Mouse (Mus musculus) limb, embryonic 14.5 days (tissue): ENCODE data around the gene Cnnm1. TPM values are rescaled to one million over a fixed set of nuclear protein-coding genes. Genes with fewer than 3 reads are reported as not detected.

Experiments used
- ATAC-seq: fragments of 200-750 bp; cut with Nextera tagmentation; 2 replicates; pipeline ENCODE4 v1.8.0; 2017; ENCODE audit warnings: low read depth, moderate number of reproducible peaks, moderate TSS enrichment; ENCODE audit not compliant: low FRiP score
- DNase-seq: peaks from one replicate; pipeline ENCODE4 v3.0.0-alpha.2; 2015; ENCODE audit warnings: low spot score
- H3K27ac ChIP-seq: fragments of 300-500 bp; sonication (generic); replicated peaks from 2 replicates; pipeline ENCODE4 v1.5.1; 2014; ENCODE audit warnings: low read depth, mild to moderate bottlenecking, low read length, moderate library complexity, mixed read lengths
- H3K27me3 ChIP-seq: fragments of 300-500 bp; sonication (generic); 2 replicates; pipeline ENCODE4 v1.6.1; 2014; ENCODE audit warnings: low read length, mixed read lengths; ENCODE audit not compliant: control insufficient read depth, insufficient read depth
- H3K36me3 ChIP-seq: fragments of 300-500 bp; sonication (generic); 2 replicates; pipeline ENCODE4 v1.6.1; 2014; ENCODE audit warnings: mild to moderate bottlenecking, low read length, moderate library complexity, mixed read lengths; ENCODE audit not compliant: control insufficient read depth, insufficient read depth
- H3K4me1 ChIP-seq: fragments of 300-500 bp; sonication (generic); 2 replicates; pipeline ENCODE4 v1.6.1; 2014; ENCODE audit warnings: antibody characterized with exemption, low read length, mixed read lengths; ENCODE audit not compliant: control insufficient read depth, insufficient read depth
- H3K4me2 ChIP-seq: fragments of 300-500 bp; sonication (generic); replicated peaks from 2 replicates; pipeline ENCODE4 v1.6.1; 2014; ENCODE audit warnings: low read depth, mild to moderate bottlenecking, low read length, moderate library complexity; ENCODE audit not compliant: severe bottlenecking
- H3K4me3 ChIP-seq: fragments of 300-500 bp; sonication (generic); replicated peaks from 2 replicates; pipeline ENCODE4 v1.5.1; 2014; ENCODE audit warnings: low read length
- H3K9ac ChIP-seq: fragments of 300-500 bp; sonication (generic); 2 replicates; pipeline ENCODE4 v1.6.1; 2014; ENCODE audit warnings: mild to moderate bottlenecking, low read depth, low read length, moderate library complexity; ENCODE audit not compliant: severe bottlenecking
- H3K9me3 ChIP-seq: fragments of 300-500 bp; sonication (generic); 2 replicates; pipeline ENCODE4 v1.6.1; 2016; ENCODE audit warnings: low read length; ENCODE audit not compliant: control insufficient read depth
- POLR2A ChIP-seq: fragments of 200-500 bp; IDR thresholded peaks from 2 replicates; pipeline ENCODE4 v1.8.0; 2012; ENCODE audit warnings: inconsistent platforms, mild to moderate bottlenecking, moderate library complexity, borderline replicate concordance; ENCODE audit not compliant: insufficient read depth, insufficient read length; ENCODE audit errors: extremely low read depth
- WGBS: fragments of 180-500 bp; shearing (Covaris S2); extraction: QIAGEN DNeasy Blood & Tissue Kit; methylation state at CpG from one replicate; pipeline ENCODE4 v1.1.7; 2014; 5-methylcytosine and 5-hydroxymethylcytosine counted together
- polyA plus RNA-seq, 2 experiments: library from polyadenylated mRNA; depleted of rRNA in 1 of 2; stranded (reverse) in 1 of 2; unstranded in 1 of 2; fragments of >200 nt; fragmentation: Nextera tagmentation in 1 of 2; extraction: Ambion mirVana in 1 of 2; gene quantifications; 2 replicates each; pipeline versions ENCODE4 v1.2.1 to v1.2.3; 2012 to 2014

Cnnm1 gene
- polyA plus RNA-seq, 2 experiments: 1.3 to 3.3 TPM

DNA sequence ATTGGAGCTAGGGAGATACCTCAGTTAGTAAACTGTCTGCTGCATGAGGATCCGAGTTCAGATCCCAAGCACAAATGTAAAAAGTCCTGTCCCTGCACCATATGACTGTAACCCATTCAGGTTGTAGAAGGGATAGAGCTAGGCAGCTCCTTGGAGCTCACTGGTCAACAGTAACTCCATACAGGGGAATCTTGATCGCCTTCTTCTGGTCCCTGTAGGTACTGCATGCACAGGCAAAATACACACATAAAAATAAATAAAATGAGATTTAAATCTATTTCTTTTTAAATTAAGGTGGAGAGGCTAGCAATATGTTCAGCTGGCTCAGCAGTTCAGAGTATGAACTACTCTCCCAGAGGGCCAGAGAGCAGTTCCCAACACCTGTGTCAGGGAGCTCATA, 16.2 kb upstream of the Cnnm1 start:
- H3K27ac ChIP-seq: no peak overlapping the region
- ATAC-seq (no peak), DNase-seq (no peak)
- no peak overlapping the region for H3K4me2 ChIP-seq
- H3K9ac ChIP-seq: no peak overlapping the region
- H3K9me3 ChIP-seq: no peaks in the 10 kb centered on the region
- H3K4me1 ChIP-seq: no peaks in the 10 kb centered on the region
- TF ChIP-seq POLR2A: no peak
- H3K36me3 ChIP-seq: no peaks in the 10 kb centered on the region
- H3K27me3 ChIP-seq: no peaks in the 10 kb centered on the region
- H3K4me3 ChIP-seq: no peak overlapping the region
- 69% methylated on average over 2 of the region's 2 CpGs for WGBS

DNA sequence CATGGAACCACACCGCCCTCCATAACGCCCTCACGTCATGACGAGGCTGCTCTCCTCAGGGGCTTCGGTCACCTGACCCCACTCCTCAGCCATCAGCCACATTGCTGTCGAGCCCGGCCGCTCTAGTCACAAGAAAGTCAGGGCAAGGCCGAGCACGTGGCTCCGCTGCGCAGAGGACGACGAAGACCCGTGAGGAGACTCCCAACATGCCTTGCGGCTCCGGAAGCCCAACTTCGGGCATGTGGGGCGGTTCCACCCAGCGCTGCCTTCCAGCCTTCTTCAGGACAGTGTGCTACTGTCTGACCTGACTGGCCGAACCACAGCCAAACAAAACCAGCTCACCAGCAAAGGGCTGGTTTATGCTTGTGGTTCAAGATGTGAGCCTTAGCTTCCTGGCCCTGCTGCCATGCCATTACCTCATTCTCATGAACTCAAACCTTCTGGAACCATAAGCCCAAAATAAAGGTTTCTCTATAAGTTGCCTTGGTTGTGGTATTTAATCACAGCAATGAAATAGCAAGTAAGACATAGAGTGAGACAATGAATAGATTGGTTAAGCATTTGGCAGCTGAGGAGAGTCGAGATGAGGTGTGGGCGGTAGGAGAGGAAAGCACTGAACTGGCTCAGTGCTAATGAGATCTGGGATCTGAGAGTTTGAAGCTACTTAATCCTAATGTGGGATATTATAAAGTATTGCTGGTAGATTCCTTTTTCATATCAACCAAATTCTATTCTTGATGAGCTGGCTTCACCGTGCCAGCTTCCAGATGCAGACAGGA, 12.6 kb upstream of the Cnnm1 start:
- WGBS: 89% methylated on average over 24 of the region's 24 CpGs
- Histone ChIP-seq H3K36me3 (no peaks in the 10 kb centered on the region), H3K4me3 (no peak overlapping the region), H3K9me3 (no peaks in the 10 kb centered on the region), H3K27ac (no peak overlapping the region), H3K9ac (no peak overlapping the region), H3K4me1 (no peaks in the 10 kb centered on the region), H3K4me2 (no peak overlapping the region), H3K27me3 (no peaks in the 10 kb centered on the region)
- no peak for TF ChIP-seq POLR2A
- no peak for DNase-seq
- ATAC-seq: no peak

DNA sequence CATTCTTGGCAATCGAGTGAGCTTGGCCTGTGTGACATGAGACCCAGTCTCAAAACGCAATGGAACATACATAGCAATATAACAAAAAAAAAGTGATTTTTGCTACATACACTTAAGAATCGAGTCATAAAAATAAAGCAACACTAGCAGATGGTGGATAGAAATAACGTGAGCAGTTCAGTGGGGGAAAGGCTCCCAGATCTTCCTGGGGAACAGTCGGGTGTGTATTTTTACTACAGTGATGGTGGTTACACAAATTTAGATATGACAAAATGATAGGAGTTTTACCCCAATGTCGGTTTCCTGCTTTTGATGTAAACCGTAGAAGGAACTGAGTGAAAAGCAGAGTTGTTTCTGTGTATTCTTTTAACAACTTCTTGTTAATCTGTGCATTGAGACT, 990 bp upstream of the Cnnm1 start:
- no peak overlapping the region for H3K9ac ChIP-seq
- no peak for ATAC-seq
- H3K27me3 ChIP-seq: peaks cover 37% of the 10 kb centered on the region
- no peaks in the 10 kb centered on the region for H3K9me3 ChIP-seq
- DNase-seq: no peak
- no peak overlapping the region for H3K4me2 ChIP-seq
- H3K27ac ChIP-seq: no peak overlapping the region
- H3K4me3 ChIP-seq: no peak overlapping the region
- 83% methylated on average over 7 of the region's 7 CpGs for WGBS
- TF ChIP-seq POLR2A: no peak
- peaks cover 8% of the 10 kb centered on the region for H3K4me1 ChIP-seq
- H3K36me3 ChIP-seq: no peaks in the 10 kb centered on the region

DNA sequence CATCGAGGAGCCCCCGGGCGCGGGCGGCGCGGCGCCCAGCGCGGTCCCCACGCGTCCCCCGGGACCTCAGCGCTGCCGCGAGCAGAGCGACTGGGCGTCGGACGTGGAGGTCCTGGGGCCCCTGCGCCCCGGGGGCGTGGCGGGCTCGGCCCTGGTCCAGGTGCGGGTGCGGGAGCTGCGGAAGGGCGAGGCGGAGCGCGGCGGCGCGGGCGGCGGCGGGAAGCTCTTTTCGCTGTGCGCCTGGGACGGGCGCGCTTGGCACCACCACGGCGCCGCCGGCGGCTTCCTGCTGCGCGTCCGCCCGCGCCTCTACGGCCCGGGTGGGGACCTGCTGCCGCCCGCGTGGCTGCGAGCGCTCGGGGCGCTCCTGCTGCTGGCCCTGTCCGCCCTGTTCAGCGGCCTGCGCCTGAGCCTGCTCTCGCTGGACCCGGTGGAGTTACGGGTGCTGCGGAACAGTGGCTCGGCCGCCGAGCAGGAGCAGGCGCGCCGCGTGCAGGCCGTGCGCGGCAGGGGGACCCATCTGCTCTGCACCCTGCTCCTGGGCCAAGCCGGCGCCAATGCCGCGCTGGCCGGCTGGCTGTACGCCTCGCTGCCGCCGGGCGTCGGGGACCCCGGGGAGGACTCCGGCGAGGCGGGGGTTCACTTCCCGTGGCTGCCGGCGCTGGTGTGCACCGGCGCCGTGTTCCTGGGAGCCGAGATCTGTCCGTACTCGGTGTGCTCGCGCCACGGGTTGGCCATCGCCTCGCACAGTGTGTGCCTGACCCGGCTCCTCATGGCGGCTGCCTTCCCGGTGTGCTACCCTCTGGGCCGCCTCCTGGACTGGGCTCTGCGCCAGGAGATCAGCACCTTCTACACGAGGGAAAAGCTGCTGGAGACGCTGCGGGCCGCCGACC, 778 bp downstream of the Cnnm1 start:
- Histone ChIP-seq H3K9me3 (no peaks in the 10 kb centered on the region), H3K27ac (no peak overlapping the region), H3K4me2 (peak overlapping the region; percentile 100)

DNA sequence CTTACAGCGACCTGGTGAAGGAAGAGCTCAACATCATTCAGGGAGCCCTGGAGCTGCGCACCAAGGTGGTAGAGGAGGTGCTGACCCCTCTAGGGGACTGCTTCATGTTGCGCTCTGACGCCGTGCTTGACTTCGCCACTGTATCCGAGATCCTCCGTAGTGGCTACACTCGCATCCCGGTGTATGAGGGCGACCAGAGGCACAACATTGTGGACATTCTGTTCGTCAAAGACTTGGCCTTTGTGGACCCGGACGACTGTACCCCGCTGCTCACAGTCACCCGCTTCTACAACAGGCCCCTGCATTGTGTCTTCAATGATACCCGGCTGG, 1.4 kb downstream of the Cnnm1 start:
- no peak for DNase-seq
- Histone ChIP-seq H3K27me3 (peaks cover 37% of the 10 kb centered on the region), H3K4me3 (peak overlapping the region; percentile 65), H3K9me3 (no peaks in the 10 kb centered on the region), H3K4me1 (peaks cover 8% of the 10 kb centered on the region), H3K36me3 (no peaks in the 10 kb centered on the region), H3K9ac (peak overlapping the region; percentile 52; the same call in 1 of the 2 replicates), H3K27ac (no peak overlapping the region), H3K4me2 (peak overlapping the region; percentile 100)
- ATAC-seq: no peak
- WGBS: 13% methylated on average over 16 of the region's 17 CpGs
- TF ChIP-seq POLR2A: no peak

More for the DNA sequence above, 778 bp downstream of the Cnnm1 start:
- Histone ChIP-seq H3K27me3 (peaks cover 37% of the 10 kb centered on the region), H3K4me3 (peak overlapping the region; percentile 65), H3K4me1 (peaks cover 8% of the 10 kb centered on the region), H3K36me3 (no peaks in the 10 kb centered on the region), H3K9ac (peak overlapping the region; percentile 52)
- TF ChIP-seq POLR2A: no peak
- ATAC-seq (no peak), DNase-seq (no peak)
- WGBS: 3% methylated on average over 44 of the region's 118 CpGs
